Mouse (Mus musculus): ENCODE data around the gene Zfp646. TPM values are rescaled to one million over a fixed set of nuclear protein-coding genes. Genes with fewer than 3 reads are reported as not detected.
"Not testable (repeated sequence)": the region's sequence is repeated elsewhere in the genome, so short reads cannot be mapped to it uniquely, and the experiment has no call there.

The Zfp646 gene
- polyA plus RNA-seq (2015; fragmentation: Nextera tagmentation; extraction: Ambion mirVana): 6.3 and 6.8 TPM in 2 replicates

GRCm38 (mm10) chr7:127876041-127876466 lies at the start of gene Zfp646:
Gene Zfp646 (plus strand): TSS chr7:127876221.
- ATAC-seq (peak; percentile 91), DNase-seq (ENCODE audit: low spot score) (peak; percentile 95)
- peak within 1 kb of the TSS; percentile 89 for H3K4me3 ChIP-seq (ENCODE audit: low read depth, low read length)
- no peaks in the 10 kb centered on the region for H3K27me3 ChIP-seq (replicated peaks; ENCODE audit: insufficient read depth, low read length)
- H3K36me3 ChIP-seq (ENCODE audit: insufficient read depth, low read length): peaks cover 27% of the 10 kb centered on the region
- no peaks in the 10 kb centered on the region for H3K9me3 ChIP-seq (ENCODE audit: low read length)
- H3K27ac ChIP-seq (ENCODE audit: low read length): peak within 1 kb of the TSS; percentile 98
- H3K4me1 ChIP-seq (ENCODE audit: insufficient read depth, low read depth, low read length): peaks cover 5% of the 10 kb centered on the region; the same call in 1 of the 2 replicates
- peak within 1 kb of the TSS; percentile 92 for H3K4me2 ChIP-seq (replicated peaks; ENCODE audit: low read depth, low read length)
- WGBS: under 1% methylated on average over 40 of the region's 41 CpGs
- TF ChIP-seq EP300 (IDR thresholded peaks at IDR 0.05) (no peak), CTCF (IDR thresholded peaks at IDR 0.05) (no peak)
- peak within 1 kb of the TSS; percentile 84 for H3K9ac ChIP-seq (replicated peaks; ENCODE audit: low read depth)

GRCm38 (mm10) chr7:127835550-127835949 lies 40.5 kb upstream of the Zfp646 start:
- Histone ChIP-seq H3K27ac (ENCODE audit: low read length) (no peak overlapping the region), H3K4me1 (ENCODE audit: insufficient read depth, low read depth, low read length) (no peaks in the 10 kb centered on the region), H3K4me2 (replicated peaks; ENCODE audit: low read depth, low read length) (no peak overlapping the region), H3K9me3 (ENCODE audit: low read length) (no peaks in the 10 kb centered on the region), H3K4me3 (ENCODE audit: low read depth, low read length) (no peak overlapping the region), H3K9ac (replicated peaks; ENCODE audit: low read depth) (no peak overlapping the region), H3K36me3 (ENCODE audit: insufficient read depth, low read length) (no peaks in the 10 kb centered on the region), H3K27me3 (replicated peaks; ENCODE audit: insufficient read depth, low read length) (no peaks in the 10 kb centered on the region)
- no peak for TF ChIP-seq CTCF (IDR thresholded peaks at IDR 0.05)
- TF ChIP-seq EP300 (IDR thresholded peaks at IDR 0.05): no peak
- ATAC-seq: no peak
- 82% methylated on average over 2 of the region's 2 CpGs for WGBS
- DNase-seq (ENCODE audit: low spot score): no peak

DNA sequence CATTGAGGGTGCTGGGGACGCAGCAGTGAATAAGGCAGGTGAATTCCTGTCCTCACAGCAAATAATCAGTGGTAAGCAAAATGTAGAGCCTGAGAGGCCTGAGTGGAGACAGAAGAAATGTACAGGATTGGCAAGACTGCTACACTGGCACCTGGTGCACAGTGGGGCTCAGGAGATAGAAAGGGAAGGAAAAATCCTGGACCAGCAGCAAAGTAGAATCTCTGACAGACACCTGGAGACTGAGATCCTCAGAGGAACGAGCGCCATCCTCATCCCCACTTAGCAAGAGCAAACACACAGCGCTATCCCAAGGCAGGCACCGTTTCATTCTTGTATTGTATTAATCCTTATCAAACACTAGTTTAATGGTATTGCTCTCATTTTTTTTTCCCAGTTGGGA lies 38.5 kb upstream of the Zfp646 start:
- H3K9me3 ChIP-seq (ENCODE audit: low read length): no peaks in the 10 kb centered on the region

GRCm38 (mm10) chr7:127837878-127838277 lies 38.1 kb upstream of the Zfp646 start:
- ATAC-seq; H3K9me3 ChIP-seq (ENCODE audit: low read length); DNase-seq (ENCODE audit: low spot score); H3K36me3 ChIP-seq (ENCODE audit: insufficient read depth, low read length); H3K4me1 ChIP-seq (ENCODE audit: insufficient read depth, low read depth, low read length); H3K9ac ChIP-seq (replicated peaks; ENCODE audit: low read depth); H3K4me2 ChIP-seq (replicated peaks; ENCODE audit: low read depth, low read length); H3K27ac ChIP-seq (ENCODE audit: low read length); H3K4me3 ChIP-seq (ENCODE audit: low read depth, low read length); H3K27me3 ChIP-seq (replicated peaks; ENCODE audit: insufficient read depth, low read length): not testable (repeated sequence)
- 90% methylated on average over 4 of the region's 4 CpGs for WGBS
- TF ChIP-seq CTCF (IDR thresholded peaks at IDR 0.05): peak; percentile 5; the same call in 1 of the 2 replicates

More for the DNA sequence above, 38.5 kb upstream of the Zfp646 start:
- DNase-seq (ENCODE audit: low spot score) (no peak), ATAC-seq (no peak)
- Histone ChIP-seq H3K4me2 (replicated peaks; ENCODE audit: low read depth, low read length) (no peak overlapping the region), H3K4me3 (ENCODE audit: low read depth, low read length) (no peak overlapping the region), H3K4me1 (ENCODE audit: insufficient read depth, low read depth, low read length) (no peaks in the 10 kb centered on the region; the same call in 1 of the 2 replicates), H3K27ac (ENCODE audit: low read length) (no peak overlapping the region), H3K36me3 (ENCODE audit: insufficient read depth, low read length) (no peaks in the 10 kb centered on the region), H3K9ac (replicated peaks; ENCODE audit: low read depth) (no peak overlapping the region), H3K27me3 (replicated peaks; ENCODE audit: insufficient read depth, low read length) (no peaks in the 10 kb centered on the region)
- TF ChIP-seq CTCF (IDR thresholded peaks at IDR 0.05) (no peak), EP300 (IDR thresholded peaks at IDR 0.05) (no peak)
- WGBS: 88% methylated on average over 5 of the region's 5 CpGs

DNA sequence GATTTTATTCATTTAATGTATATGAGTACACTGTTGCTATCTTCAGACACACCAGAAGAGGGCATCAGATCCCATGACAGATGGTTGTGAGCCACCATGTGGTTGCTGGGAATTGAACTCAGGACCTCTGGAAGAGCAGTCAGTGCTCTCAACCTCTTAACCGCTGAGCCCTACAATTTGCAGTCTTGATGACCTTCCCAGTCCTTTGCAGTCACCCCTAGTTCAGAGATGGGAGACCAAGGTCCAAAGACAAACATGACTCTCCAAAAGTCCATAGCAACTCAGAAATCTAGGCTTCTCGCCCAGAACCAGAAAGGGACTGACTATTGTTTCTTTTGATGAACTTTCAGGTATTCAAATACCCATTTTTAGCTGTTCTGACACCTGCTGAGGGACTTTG lies 36.0 kb upstream of the Zfp646 start:
- H3K4me2 ChIP-seq (replicated peaks; ENCODE audit: low read depth, low read length); H3K27me3 ChIP-seq (replicated peaks; ENCODE audit: insufficient read depth, low read length); H3K36me3 ChIP-seq (ENCODE audit: insufficient read depth, low read length); DNase-seq (ENCODE audit: low spot score); ATAC-seq; H3K27ac ChIP-seq (ENCODE audit: low read length); H3K9ac ChIP-seq (replicated peaks; ENCODE audit: low read depth); H3K4me3 ChIP-seq (ENCODE audit: low read depth, low read length); H3K4me1 ChIP-seq (ENCODE audit: insufficient read depth, low read depth, low read length); H3K9me3 ChIP-seq (ENCODE audit: low read length): not testable (repeated sequence)
- 66% methylated on average over 2 of the region's 2 CpGs for WGBS

- H3K36me3 ChIP-seq (ENCODE audit: insufficient read depth, low read length): 0 out of 2 replicates have a peak, but pooled peaks cover 4% of the 10 kb centered on the region
- H3K4me2 ChIP-seq (replicated peaks; ENCODE audit: low read depth, low read length): peak overlapping the region; percentile 89
- TF ChIP-seq CTCF (IDR thresholded peaks at IDR 0.05) (no peak), EP300 (IDR thresholded peaks at IDR 0.05) (no peak)
- H3K4me1 ChIP-seq (ENCODE audit: insufficient read depth, low read depth, low read length): no peaks in the 10 kb centered on the region; the same call in 1 of the 2 replicates
- H3K9ac ChIP-seq (replicated peaks; ENCODE audit: low read depth): peak overlapping the region; percentile 50
- no peaks in the 10 kb centered on the region for H3K27me3 ChIP-seq (replicated peaks; ENCODE audit: insufficient read depth, low read length)
- ATAC-seq: peak; percentile 27
- H3K27ac ChIP-seq (ENCODE audit: low read length): peak overlapping the region; percentile 92
- DNase-seq (ENCODE audit: low spot score): peak; percentile 55
- H3K9me3 ChIP-seq (ENCODE audit: low read length): no peaks in the 10 kb centered on the region
- H3K4me3 ChIP-seq (ENCODE audit: low read depth, low read length): peak overlapping the region; percentile 89
- WGBS: 3% methylated on average over 15 of the region's 15 CpGs
These were observed 35.1 kb upstream of the Zfp646 start for GRCm38 (mm10) chr7:127840886-127841285.
